Mouse (Mus musculus): ENCODE results near the gene Nxph1. TPM values are rescaled to one million over a fixed set of nuclear protein-coding genes. Genes with fewer than 3 reads are reported as not detected.

Nxph1 gene
- polyA plus RNA-seq, 1 experiment from 2014 or later = 1.0 TPM

DNA sequence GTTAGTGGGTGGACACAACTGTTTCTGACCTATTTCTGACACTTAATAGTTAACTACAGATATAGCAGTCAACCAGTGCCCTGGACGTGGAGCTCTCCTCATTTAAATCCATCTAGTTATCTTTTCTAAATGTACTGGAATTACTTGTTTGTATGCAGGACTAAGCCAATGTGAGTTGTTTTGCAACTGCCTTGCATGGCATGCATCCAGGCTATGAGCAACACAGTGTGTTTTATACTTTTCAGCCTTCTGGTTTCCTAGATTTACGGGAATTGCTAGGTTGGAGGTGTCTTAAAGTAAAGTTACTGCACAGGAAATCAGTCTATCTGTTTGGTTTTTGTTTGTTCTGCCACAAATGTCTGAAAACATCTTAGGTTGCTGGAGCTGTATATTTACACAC lies 49.1 kb downstream of the Nxph1 start:
- no peaks in the 10 kb centered on the region for H3K36me3 ChIP-seq (replicated peaks)
- no peaks in the 10 kb centered on the region for H3K27me3 ChIP-seq (ENCODE audit: poor library complexity, severe bottlenecking)
- H3K4me1 ChIP-seq = no peaks in the 10 kb centered on the region
- no peak overlapping the region for H3K27ac ChIP-seq
- no peaks in the 10 kb centered on the region for H3K9me3 ChIP-seq
- no peak for DNase-seq (ENCODE audit: extremely low spot score, low spot score)
- 88% methylated on average over 2 of the region's 2 CpGs for WGBS
- H3K4me3 ChIP-seq = no peak overlapping the region

DNA sequence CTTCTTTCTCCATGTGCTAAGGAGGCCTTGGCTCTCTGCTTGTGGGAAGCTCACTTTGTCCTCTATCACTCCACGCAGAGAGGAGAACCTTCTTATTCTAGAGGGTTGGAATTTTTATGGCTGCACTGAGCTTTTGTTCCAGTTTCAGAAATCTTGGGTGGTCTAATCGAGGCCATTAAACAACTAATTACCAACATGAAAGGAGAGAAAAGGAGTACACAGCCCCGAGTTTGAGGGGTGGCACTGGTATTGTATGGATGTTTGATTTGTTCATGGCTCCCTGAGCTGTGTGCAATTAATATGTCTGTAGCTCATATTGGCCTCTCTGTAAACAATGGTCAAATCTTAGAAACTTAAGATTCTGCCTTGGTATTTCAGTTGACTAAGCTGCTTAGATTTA lies 54.5 kb downstream of the Nxph1 start:
- Histone ChIP-seq H3K4me3 (no peak overlapping the region), H3K27me3 (ENCODE audit: poor library complexity, severe bottlenecking) (no peaks in the 10 kb centered on the region), H3K27ac (no peak overlapping the region), H3K36me3 (replicated peaks) (no peaks in the 10 kb centered on the region), H3K9me3 (no peaks in the 10 kb centered on the region), H3K4me1 (no peaks in the 10 kb centered on the region)
- no peak for DNase-seq (ENCODE audit: extremely low spot score, low spot score)
- WGBS = 57% methylated on average over 3 of the region's 3 CpGs

DNA sequence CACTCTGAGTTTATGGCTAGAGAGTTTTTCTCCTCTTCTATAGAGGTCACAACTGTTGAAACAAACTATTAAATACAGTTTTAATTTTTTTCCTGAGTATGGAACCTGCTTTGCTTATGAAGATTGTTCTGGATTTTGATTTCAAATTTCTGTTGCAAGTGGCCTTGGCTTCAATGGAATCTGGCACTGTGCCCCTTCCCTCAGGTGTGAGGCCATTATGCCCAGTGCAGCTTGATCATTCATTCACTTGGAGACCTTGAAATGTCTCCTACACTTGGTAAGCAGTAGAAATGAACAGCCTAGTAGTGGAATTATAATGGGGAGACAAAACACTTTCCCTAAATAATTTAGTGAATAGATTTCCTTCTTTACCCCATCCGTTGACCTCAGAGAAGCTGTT lies 78.4 kb downstream of the Nxph1 start:
- no peaks in the 10 kb centered on the region for H3K36me3 ChIP-seq (replicated peaks)
- no peaks in the 10 kb centered on the region for H3K9me3 ChIP-seq
- no peak overlapping the region for H3K27ac ChIP-seq
- no peaks in the 10 kb centered on the region for H3K27me3 ChIP-seq (ENCODE audit: poor library complexity, severe bottlenecking)
- H3K4me3 ChIP-seq = no peak overlapping the region
- H3K4me1 ChIP-seq = no peaks in the 10 kb centered on the region
- no peak for DNase-seq (ENCODE audit: extremely low spot score, low spot score)
- 97% methylated on average over 1 of the region's 1 CpGs for WGBS

DNA sequence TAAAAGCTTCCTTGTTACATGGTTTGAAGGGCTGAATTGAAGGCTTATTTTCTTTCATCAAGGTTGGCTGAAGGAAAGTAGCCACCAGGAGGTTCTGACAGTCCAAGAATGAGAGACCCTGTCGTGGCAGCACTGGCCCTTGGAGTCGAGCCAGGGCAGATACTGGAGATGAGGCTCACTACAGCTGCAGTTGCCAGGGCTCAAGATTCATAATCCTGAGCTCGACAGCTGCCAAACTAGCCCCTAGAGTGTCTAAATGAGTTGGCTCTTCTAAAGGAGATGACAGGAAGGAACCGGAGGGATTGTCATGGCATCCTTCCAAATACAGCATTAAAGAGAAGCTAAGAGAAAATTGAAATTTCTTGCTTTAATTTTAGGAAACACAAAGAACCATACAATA lies 78.9 kb downstream of the Nxph1 start:
- Histone ChIP-seq H3K9me3 (no peaks in the 10 kb centered on the region), H3K36me3 (replicated peaks) (no peaks in the 10 kb centered on the region), H3K4me3 (no peak overlapping the region), H3K27me3 (ENCODE audit: poor library complexity, severe bottlenecking) (no peaks in the 10 kb centered on the region), H3K27ac (no peak overlapping the region), H3K4me1 (no peaks in the 10 kb centered on the region)
- DNase-seq (ENCODE audit: extremely low spot score, low spot score) = no peak
- WGBS = 82% methylated on average over 4 of the region's 4 CpGs

DNA sequence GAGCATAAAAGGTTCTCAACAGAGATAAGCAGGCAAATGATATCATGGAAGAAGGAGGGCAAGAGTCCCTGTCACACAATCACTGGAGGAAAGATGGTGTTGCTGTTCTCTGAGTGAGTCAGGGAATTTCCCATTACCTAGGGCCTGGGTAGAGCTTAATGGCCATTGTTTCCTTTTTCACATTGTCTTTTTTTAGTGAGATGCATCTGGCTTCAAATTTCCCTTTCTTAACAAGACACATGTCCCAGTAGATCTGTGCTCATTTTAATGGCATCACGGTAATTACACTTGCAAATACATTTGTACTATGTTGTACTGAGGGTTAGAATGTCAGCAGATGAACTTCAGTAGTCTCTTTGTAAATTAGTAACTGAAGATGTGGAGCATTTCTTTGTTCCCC lies 80.3 kb downstream of the Nxph1 start:
- Histone ChIP-seq H3K4me1 (no peaks in the 10 kb centered on the region), H3K27ac (no peak overlapping the region), H3K27me3 (ENCODE audit: poor library complexity, severe bottlenecking) (no peaks in the 10 kb centered on the region), H3K4me3 (no peak overlapping the region), H3K9me3 (no peaks in the 10 kb centered on the region), H3K36me3 (replicated peaks) (no peaks in the 10 kb centered on the region)
- no peak for DNase-seq (ENCODE audit: extremely low spot score, low spot score)
- 86% methylated on average over 1 of the region's 1 CpGs for WGBS

DNA sequence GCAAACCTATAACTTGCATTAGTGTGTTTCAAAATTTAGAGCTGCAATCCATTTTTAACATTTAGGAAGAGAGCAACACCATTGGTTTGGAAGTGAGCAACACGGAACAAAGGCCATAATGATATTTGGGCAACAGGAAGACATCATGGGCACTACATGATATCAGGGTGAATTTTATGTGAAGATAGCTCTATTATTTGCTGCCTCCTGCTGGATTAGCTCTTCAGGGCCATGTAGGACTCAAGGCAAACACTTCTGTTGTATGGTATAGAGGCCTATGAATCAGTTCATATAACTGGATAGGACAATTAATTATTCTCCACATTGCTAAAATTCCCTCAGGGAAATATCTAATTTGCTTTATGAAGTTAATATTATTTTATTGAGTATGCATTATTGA lies 91.1 kb downstream of the Nxph1 start:
- 92% methylated on average over 1 of the region's 1 CpGs for WGBS
- Histone ChIP-seq H3K36me3 (replicated peaks) (no peaks in the 10 kb centered on the region), H3K9me3 (no peaks in the 10 kb centered on the region), H3K27me3 (ENCODE audit: poor library complexity, severe bottlenecking) (no peaks in the 10 kb centered on the region), H3K4me1 (no peaks in the 10 kb centered on the region), H3K4me3 (no peak overlapping the region), H3K27ac (no peak overlapping the region)
- no peak for DNase-seq (ENCODE audit: extremely low spot score, low spot score)

DNA sequence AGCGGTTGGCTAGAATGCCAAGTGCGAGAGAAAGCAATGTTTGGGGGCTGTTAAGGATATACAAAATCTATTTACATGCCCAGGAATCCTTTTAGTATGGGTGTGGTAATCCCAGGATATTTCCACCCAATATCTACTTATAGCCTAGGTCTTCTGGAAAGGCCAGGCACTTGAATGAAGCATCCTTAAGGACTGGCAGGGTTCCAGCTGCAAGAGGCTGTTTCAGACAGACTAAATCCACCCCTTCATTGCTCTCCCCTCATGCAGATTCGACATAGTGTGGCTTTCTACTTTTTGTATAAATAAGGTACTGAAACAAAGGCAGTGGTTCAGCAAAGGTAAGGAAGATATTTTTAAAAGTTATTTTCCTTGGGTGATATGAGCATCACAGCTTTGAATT lies 92.8 kb downstream of the Nxph1 start:
- WGBS = 89% methylated on average over 3 of the region's 3 CpGs
- Histone ChIP-seq H3K4me1 (no peaks in the 10 kb centered on the region), H3K4me3 (no peak overlapping the region), H3K9me3 (no peaks in the 10 kb centered on the region), H3K27ac (no peak overlapping the region), H3K27me3 (ENCODE audit: poor library complexity, severe bottlenecking) (no peaks in the 10 kb centered on the region), H3K36me3 (replicated peaks) (no peaks in the 10 kb centered on the region)
- DNase-seq (ENCODE audit: extremely low spot score, low spot score) = no peak

DNA sequence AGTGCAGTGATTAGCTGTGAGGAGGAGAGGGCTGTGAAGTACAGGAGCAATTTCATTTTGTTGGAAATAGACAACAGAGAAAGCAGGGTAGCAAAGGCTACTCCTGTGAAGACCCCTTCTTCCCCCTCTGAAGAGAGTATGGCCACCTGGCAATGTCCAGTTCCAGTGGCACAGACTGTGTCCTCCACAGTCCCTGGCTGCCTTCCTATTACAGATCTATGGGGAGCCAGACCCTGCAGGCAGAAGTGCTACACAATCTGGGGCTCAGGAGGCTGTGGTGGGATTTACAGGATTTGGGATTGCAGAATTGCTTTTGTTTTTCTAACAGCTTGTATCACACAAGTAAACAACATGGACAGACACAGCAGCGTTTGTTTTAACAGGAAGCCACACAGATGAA lies 94.2 kb downstream of the Nxph1 start:
- Histone ChIP-seq H3K4me3 (no peak overlapping the region), H3K27me3 (ENCODE audit: poor library complexity, severe bottlenecking) (no peaks in the 10 kb centered on the region), H3K36me3 (replicated peaks) (no peaks in the 10 kb centered on the region), H3K4me1 (no peaks in the 10 kb centered on the region), H3K27ac (no peak overlapping the region), H3K9me3 (no peaks in the 10 kb centered on the region)
- DNase-seq (ENCODE audit: extremely low spot score, low spot score) = no peak
- 26% methylated on average over 1 of the region's 1 CpGs for WGBS

DNA sequence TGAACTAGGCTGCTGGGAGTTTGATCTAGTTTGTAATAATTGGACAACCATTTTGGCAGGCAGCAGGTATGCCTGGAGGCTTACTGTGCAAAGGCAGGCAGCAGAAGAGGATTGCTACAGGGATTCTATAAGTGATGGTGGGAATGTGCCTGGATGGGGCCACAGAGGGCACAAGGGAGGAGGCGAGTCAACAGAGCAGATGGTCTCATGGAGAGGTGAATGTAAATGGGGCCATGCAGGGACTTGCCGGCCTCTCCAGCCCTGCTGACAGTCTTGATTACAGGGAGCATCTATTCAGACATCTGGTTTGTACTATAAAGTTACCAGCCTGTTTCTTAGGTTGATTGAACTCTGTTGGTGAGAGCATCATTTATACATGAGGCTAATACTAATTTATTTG lies 98.6 kb downstream of the Nxph1 start:
- Histone ChIP-seq H3K27me3 (ENCODE audit: poor library complexity, severe bottlenecking) (no peaks in the 10 kb centered on the region), H3K4me3 (no peak overlapping the region), H3K9me3 (no peaks in the 10 kb centered on the region), H3K4me1 (no peaks in the 10 kb centered on the region), H3K27ac (no peak overlapping the region), H3K36me3 (replicated peaks) (no peaks in the 10 kb centered on the region)
- no peak for DNase-seq (ENCODE audit: extremely low spot score, low spot score)
- WGBS = 69% methylated on average over 2 of the region's 2 CpGs

DNA sequence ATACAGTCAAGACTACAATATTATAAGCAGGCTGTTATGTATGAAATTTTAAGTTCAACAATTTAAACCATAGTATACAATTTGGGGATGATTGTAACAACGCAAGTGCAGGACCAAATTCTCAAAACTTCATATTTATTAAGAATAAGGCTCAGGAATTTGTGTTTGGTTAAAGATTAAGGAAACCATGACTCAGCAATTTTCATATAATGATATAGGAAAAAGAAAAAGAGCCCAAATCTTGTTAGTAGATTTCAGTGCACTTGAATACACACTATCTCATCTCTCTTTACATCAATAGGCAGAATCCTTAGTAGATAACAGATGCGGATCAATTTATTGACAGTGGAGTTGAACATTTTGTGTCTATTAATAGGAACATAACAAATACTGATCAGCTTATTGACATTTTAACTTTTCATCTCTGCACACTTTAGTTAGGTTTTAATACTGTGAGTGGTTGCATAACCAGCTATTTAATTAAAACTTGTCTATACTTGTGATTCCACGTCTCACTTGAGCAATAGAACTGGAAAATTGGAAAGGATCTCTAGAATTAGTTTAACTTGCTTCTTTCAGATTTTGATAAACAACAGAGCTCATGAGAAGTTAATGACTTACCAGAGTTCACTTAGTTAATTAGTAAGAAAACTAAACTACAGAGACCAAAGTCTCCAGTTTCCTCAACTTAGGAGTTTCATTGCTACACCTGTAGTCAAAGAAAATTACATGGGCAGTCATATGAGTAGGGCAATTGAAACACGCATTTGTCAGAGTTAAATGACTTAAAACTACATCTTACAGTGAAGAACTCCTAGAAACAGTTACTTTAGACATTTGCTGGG lies 113.3 kb downstream of the Nxph1 start:
- Histone ChIP-seq H3K4me1 (peaks cover 15% of the 10 kb centered on the region), H3K4me3 (no peak overlapping the region), H3K36me3 (replicated peaks) (no peaks in the 10 kb centered on the region), H3K9me3 (no peaks in the 10 kb centered on the region), H3K27me3 (ENCODE audit: poor library complexity, severe bottlenecking) (no peaks in the 10 kb centered on the region), H3K27ac (no peak overlapping the region)
- DNase-seq (ENCODE audit: extremely low spot score, low spot score) = no peak
- WGBS = 91% methylated on average over 4 of the region's 4 CpGs

DNA sequence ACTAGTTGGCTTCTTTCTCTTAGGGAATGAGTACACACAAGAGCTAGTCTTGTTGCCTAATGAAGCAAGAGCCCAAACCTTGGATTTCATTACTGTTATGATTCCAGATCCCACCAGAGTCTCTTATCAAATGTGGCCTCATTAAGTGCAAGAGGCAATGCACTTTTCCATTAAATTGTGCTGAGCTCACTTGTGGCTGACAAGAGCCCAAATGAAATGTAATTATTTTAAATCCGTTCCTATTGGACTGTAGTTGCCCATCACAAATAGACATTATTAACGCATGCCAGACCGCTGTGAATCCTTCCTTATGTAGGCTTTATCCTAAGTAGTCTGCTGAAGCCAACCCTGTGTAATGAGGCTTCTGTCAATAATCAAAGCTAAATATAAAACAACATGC lies 118.2 kb downstream of the Nxph1 start:
- Histone ChIP-seq H3K27me3 (ENCODE audit: poor library complexity, severe bottlenecking) (peaks cover 9% of the 10 kb centered on the region; the same call in 1 of the 2 replicates), H3K4me1 (peaks cover 37% of the 10 kb centered on the region), H3K27ac (no peak overlapping the region), H3K4me3 (no peak overlapping the region), H3K9me3 (no peaks in the 10 kb centered on the region), H3K36me3 (replicated peaks) (no peaks in the 10 kb centered on the region)
- WGBS = 42% methylated on average over 3 of the region's 3 CpGs
- no peak for DNase-seq (ENCODE audit: extremely low spot score, low spot score)

DNA sequence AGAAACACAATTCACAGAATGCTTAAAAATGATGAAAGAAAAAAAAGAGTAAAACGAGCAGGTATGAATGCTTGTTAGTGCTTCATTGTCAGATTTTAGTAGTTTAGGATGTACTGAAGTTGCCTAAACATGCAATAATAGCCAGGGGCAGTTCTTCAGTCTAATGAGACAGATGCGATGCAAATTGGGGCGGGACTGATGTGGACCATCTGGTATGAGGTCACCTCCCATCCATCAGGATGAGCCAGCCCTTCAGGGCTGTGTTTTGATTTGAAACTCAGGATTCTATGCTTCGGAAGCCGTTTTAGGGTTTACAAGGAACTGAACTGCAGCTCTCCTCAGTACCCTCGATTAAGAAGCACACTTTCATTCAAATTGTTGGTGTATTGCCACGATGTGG lies 121.7 kb downstream of the Nxph1 start:
- DNase-seq (ENCODE audit: extremely low spot score, low spot score) = no peak
- Histone ChIP-seq H3K27me3 (ENCODE audit: poor library complexity, severe bottlenecking) (peaks cover 9% of the 10 kb centered on the region; the same call in 1 of the 2 replicates), H3K27ac (no peak overlapping the region), H3K4me1 (peaks cover 41% of the 10 kb centered on the region), H3K4me3 (no peak overlapping the region), H3K36me3 (replicated peaks) (no peaks in the 10 kb centered on the region), H3K9me3 (no peaks in the 10 kb centered on the region)
- WGBS = 64% methylated on average over 7 of the region's 7 CpGs

DNA sequence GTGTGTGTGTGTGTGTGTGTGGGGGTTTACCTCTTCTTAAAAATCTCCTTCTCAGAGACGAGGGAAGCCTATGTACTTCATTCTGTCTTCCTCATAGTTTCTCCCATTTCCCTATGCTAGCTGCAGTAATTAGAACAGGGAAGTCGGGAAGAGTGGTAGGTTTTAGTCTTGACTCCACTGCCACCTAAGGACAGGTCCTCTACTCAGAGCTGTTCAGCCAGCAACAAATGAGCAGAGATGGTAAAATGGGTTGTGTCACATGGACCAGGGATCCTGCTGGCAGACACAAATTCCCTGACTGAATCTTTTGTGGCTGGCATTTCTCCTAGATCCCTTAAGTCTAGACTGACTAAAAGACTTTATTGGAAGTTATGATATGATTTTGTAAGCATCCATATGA lies 128.2 kb downstream of the Nxph1 start:
- 65% methylated on average over 2 of the region's 2 CpGs for WGBS
- Histone ChIP-seq H3K9me3 (no peaks in the 10 kb centered on the region), H3K4me3 (no peak overlapping the region), H3K4me1 (peaks cover 9% of the 10 kb centered on the region; the same call in 1 of the 2 replicates), H3K36me3 (replicated peaks) (no peaks in the 10 kb centered on the region), H3K27me3 (ENCODE audit: poor library complexity, severe bottlenecking) (no peaks in the 10 kb centered on the region), H3K27ac (no peak overlapping the region)
- no peak for DNase-seq (ENCODE audit: extremely low spot score, low spot score)

Measured in forebrain, embryonic 10.5 days (tissue).